Mouse (Mus musculus) stomach, embryonic 16.5 days (tissue): ENCODE results near the gene Prr15. TPM values are rescaled to one million over a fixed set of nuclear protein-coding genes. Genes with fewer than 3 reads are reported as not detected.

Experiments used
- ATAC-seq: fragments of 200-750 bp; cut with Nextera tagmentation; 2 replicates; pipeline ENCODE4 v1.8.0; 2017; ENCODE audit warnings: moderate number of reproducible peaks, moderate TSS enrichment; ENCODE audit not compliant: insufficient read depth, low FRiP score
- H3K27ac ChIP-seq: fragments of 300-500 bp; sonication (generic); 2 replicates; pipeline ENCODE4 v1.5.1; 2014; ENCODE audit warnings: low read length
- H3K27me3 ChIP-seq: fragments of 300-500 bp; sonication (generic); 2 replicates; pipeline ENCODE4 v1.6.1; 2014; ENCODE audit warnings: low read length, control low read depth, mixed read lengths; ENCODE audit not compliant: control insufficient read depth, insufficient read depth
- H3K36me3 ChIP-seq: fragments of 300-500 bp; sonication (generic); 2 replicates; pipeline ENCODE4 v1.6.1; 2014; ENCODE audit warnings: low read length; ENCODE audit not compliant: control insufficient read depth, insufficient read depth
- H3K4me1 ChIP-seq: fragments of 300-500 bp; sonication (generic); 2 replicates; pipeline ENCODE4 v1.6.1; 2014; ENCODE audit warnings: low read length, control low read depth, mixed read lengths; ENCODE audit not compliant: control insufficient read depth, insufficient read depth
- H3K4me2 ChIP-seq: fragments of 300-500 bp; sonication (generic); 2 replicates; pipeline ENCODE4 v1.6.1; 2014; ENCODE audit warnings: low read depth, low read length, mixed read lengths
- H3K4me3 ChIP-seq: fragments of 300-500 bp; sonication (generic); replicated peaks from 2 replicates; pipeline ENCODE4 v1.5.1; 2014; ENCODE audit warnings: mild to moderate bottlenecking, low read length
- H3K9ac ChIP-seq: fragments of 300-500 bp; sonication (generic); 2 replicates; pipeline ENCODE4 v1.6.1; 2014; ENCODE audit warnings: low read length
- H3K9me3 ChIP-seq: fragments of 300-500 bp; sonication (generic); replicated peaks from 2 replicates; pipeline ENCODE4 v1.6.1; 2016; ENCODE audit warnings: low read length, control low read depth; ENCODE audit not compliant: control insufficient read depth
- WGBS: fragments of 180-500 bp; shearing (Covaris S2); extraction: QIAGEN DNeasy Blood & Tissue Kit; methylation state at CpG from one replicate; pipeline ENCODE4 v1.1.7; 2014; 5-methylcytosine and 5-hydroxymethylcytosine counted together
- polyA plus RNA-seq: library from polyadenylated mRNA; unstranded; fragments of >200 nt; fragmentation: Nextera tagmentation; extraction: Ambion mirVana; gene quantifications from 2 replicates; pipeline ENCODE4 v1.2.1, GENCODE M21; 2015

Gene Prr15
- polyA plus RNA-seq, 1 experiment from 2014 or later, result 8.7 TPM

GRCm38 (mm10) chr6:54341133-54341532 is 15.5 kb downstream of the Prr15 start:
- H3K4me1 ChIP-seq, result no peaks in the 10 kb centered on the region
- 94% methylated on average over 5 of the region's 5 CpGs for WGBS

DNA sequence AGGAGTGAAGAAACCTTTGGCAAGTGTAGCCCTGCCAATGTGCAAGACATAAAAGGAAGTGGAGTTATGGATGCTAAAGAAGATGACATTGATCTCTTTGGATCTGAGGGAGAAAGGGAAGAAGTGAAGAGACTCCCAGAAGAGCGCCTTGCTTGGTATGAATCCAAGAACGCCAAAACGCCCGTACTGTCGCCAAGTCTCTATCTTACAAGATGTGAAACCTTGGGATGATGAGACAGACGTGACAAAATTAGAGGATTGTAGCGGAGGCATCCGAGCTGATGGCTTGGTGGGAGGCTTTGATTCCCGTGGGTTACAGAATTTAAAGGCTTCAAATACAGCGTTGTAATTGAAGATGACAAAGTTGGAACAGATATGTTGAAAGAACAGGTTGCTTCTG is 16.6 kb downstream of the Prr15 start:
- no peaks in the 10 kb centered on the region for H3K9me3 ChIP-seq
- no peaks in the 10 kb centered on the region for H3K36me3 ChIP-seq
- H3K4me2 ChIP-seq, result no peak overlapping the region
- H3K4me3 ChIP-seq, result no peak overlapping the region
- H3K27ac ChIP-seq, result no peak overlapping the region
- 86% methylated on average over 10 of the region's 10 CpGs for WGBS
- no peaks in the 10 kb centered on the region for H3K27me3 ChIP-seq
- H3K9ac ChIP-seq, result no peak overlapping the region
- H3K4me1 ChIP-seq, result no peaks in the 10 kb centered on the region
- no peak for ATAC-seq

More at GRCm38 (mm10) chr6:54341133-54341532, 15.5 kb downstream of the Prr15 start:
- no peak overlapping the region for H3K4me3 ChIP-seq
- no peaks in the 10 kb centered on the region for H3K27me3 ChIP-seq
- ATAC-seq, result no peak
- no peak overlapping the region for H3K27ac ChIP-seq
- no peak overlapping the region for H3K4me2 ChIP-seq
- H3K9ac ChIP-seq, result no peak overlapping the region
- no peaks in the 10 kb centered on the region for H3K36me3 ChIP-seq
- no peaks in the 10 kb centered on the region for H3K9me3 ChIP-seq

GRCm38 (mm10) chr6:54351860-54352259 is 26.2 kb downstream of the Prr15 start:
- 0 out of 2 replicates have a peak, but pooled peaks cover 8% of the 10 kb centered on the region for H3K4me1 ChIP-seq
- H3K4me3 ChIP-seq, result no peak overlapping the region
- ATAC-seq, result no peak
- H3K36me3 ChIP-seq, result no peaks in the 10 kb centered on the region
- no peaks in the 10 kb centered on the region for H3K27me3 ChIP-seq
- WGBS, result 65% methylated on average over 5 of the region's 5 CpGs
- H3K4me2 ChIP-seq, result no peak overlapping the region
- no peak overlapping the region for H3K27ac ChIP-seq
- no peaks in the 10 kb centered on the region for H3K9me3 ChIP-seq
- H3K9ac ChIP-seq, result no peak overlapping the region

DNA sequence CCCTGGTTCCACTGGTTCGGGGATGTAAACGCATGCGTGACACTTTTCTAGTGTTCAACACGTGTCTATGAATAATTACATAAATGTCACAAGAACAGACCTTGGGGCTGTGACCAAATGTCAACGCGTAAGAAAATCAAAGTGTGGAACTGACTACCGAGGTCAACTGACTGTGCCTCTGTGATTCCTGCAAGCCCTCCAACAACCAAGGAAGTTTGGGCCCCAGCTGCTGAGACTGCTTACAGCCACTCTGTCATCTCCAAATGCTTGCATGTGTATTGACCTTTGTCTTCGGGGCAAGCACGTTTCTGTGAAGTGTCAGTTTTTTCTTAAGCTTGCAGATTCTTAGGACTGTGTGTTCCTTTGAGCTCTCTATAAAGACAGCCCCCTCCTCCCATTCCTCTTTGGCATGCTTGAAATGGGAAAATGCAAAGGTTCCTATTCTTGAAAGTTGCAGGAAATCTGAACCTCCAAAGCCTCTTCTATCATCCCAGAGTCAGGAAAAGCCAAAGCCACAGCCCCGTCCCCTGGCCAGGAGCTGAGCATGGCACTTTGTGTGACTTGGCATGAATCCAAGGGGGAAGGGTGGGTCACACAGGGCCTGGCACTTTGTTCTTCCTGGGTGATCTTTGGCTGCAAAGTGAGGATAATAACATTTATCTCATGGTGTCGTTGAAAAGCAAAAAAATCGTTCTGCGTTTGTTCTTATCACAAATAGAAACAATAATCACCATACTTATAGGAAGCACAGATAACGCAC is 27.5 kb downstream of the Prr15 start:
- 44% methylated on average over 14 of the region's 14 CpGs for WGBS
- Histone ChIP-seq H3K4me3 (no peak overlapping the region), H3K9ac (no peak overlapping the region), H3K27me3 (no peaks in the 10 kb centered on the region), H3K27ac (no peak overlapping the region), H3K4me1 (0 out of 2 replicates have a peak, but pooled peaks cover 8% of the 10 kb centered on the region), H3K4me2 (no peak overlapping the region), H3K9me3 (no peaks in the 10 kb centered on the region), H3K36me3 (no peaks in the 10 kb centered on the region)
- 0 out of 2 replicates have a peak, but pooled peaks have one; percentile 64 for ATAC-seq

DNA sequence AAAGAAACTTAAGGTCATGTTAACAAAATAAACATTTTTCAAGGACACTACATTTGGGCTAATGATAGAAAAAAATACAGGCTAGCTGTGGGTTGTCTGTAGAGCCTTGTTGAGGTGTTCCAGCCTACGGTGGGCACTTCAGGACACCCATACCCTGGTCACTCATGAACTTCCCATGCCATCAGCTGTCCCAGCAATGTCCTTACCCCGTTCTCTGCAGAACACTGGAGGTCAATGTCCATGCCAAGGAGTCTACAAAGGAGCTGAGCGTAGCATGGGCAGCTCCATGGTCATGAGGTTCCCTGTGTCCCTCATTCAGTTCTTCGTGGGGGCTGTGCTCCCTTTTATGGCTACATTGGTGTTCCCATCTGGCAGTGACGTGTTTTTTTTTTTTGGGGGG is 28.1 kb downstream of the Prr15 start:
- Histone ChIP-seq H3K27ac (no peak overlapping the region), H3K4me3 (no peak overlapping the region), H3K36me3 (no peaks in the 10 kb centered on the region), H3K4me1 (0 out of 2 replicates have a peak, but pooled peaks cover 8% of the 10 kb centered on the region), H3K9ac (no peak overlapping the region), H3K4me2 (no peak overlapping the region), H3K9me3 (no peaks in the 10 kb centered on the region), H3K27me3 (no peaks in the 10 kb centered on the region)
- no peak for ATAC-seq
- WGBS, result 76% methylated on average over 5 of the region's 5 CpGs

DNA sequence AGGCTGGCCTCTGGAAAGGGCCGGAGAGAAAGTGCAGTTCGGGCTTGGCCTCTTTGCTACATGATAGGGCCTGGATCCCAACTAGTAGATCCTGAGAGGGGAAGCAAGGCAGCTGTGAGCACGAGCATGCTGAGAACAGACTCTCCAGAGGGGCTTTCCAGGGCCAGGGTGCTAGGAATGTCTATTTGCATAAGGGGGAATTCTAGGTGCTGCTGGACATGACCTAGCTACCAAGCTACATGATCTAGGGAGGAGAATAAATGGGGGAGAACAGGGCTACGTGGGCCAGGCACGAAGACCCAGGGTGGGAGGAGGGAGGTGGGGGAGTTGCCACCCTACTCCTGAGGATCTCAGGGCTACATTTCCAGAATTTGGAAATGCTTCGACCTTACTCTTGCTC is 30.0 kb downstream of the Prr15 start:
- H3K4me1 ChIP-seq, result 0 out of 2 replicates have a peak, but pooled peaks cover 8% of the 10 kb centered on the region
- no peaks in the 10 kb centered on the region for H3K36me3 ChIP-seq
- H3K4me3 ChIP-seq, result no peak overlapping the region
- no peak overlapping the region for H3K9ac ChIP-seq
- ATAC-seq, result no peak
- no peaks in the 10 kb centered on the region for H3K27me3 ChIP-seq
- no peaks in the 10 kb centered on the region for H3K9me3 ChIP-seq
- WGBS, result 69% methylated on average over 6 of the region's 6 CpGs
- no peak overlapping the region for H3K4me2 ChIP-seq
- no peak overlapping the region for H3K27ac ChIP-seq

GRCm38 (mm10) chr6:54362526-54363324 is 37.1 kb downstream of the Prr15 start:
- 61% methylated on average over 12 of the region's 12 CpGs for WGBS
- Histone ChIP-seq H3K36me3 (no peaks in the 10 kb centered on the region), H3K27ac (no peak overlapping the region), H3K4me2 (no peak overlapping the region), H3K4me3 (no peak overlapping the region), H3K27me3 (no peaks in the 10 kb centered on the region), H3K9me3 (no peaks in the 10 kb centered on the region), H3K9ac (no peak overlapping the region), H3K4me1 (peaks cover 14% of the 10 kb centered on the region; the same call in 1 of the 2 replicates)
- ATAC-seq, result no peak

GRCm38 (mm10) chr6:54364406-54365136 is 38.9 kb downstream of the Prr15 start:
- ATAC-seq, result peak; percentile 60; the same call in 1 of the 2 replicates
- Histone ChIP-seq H3K9ac (peak overlapping the region; percentile 21; the same call in 1 of the 2 replicates), H3K27me3 (no peaks in the 10 kb centered on the region), H3K9me3 (no peaks in the 10 kb centered on the region), H3K4me1 (peaks cover 14% of the 10 kb centered on the region; the same call in 1 of the 2 replicates), H3K4me3 (no peak overlapping the region), H3K36me3 (no peaks in the 10 kb centered on the region), H3K4me2 (no peak overlapping the region), H3K27ac (peak overlapping the region; percentile 86)
- 71% methylated on average over 12 of the region's 12 CpGs for WGBS
